Mouse (Mus musculus) frontal cortex, postnatal 14 days (tissue): ENCODE data around the gene Pax6.
A peak's percentile ranks its signal among the peaks of the same experiment; 100 is the strongest.

ENCODE experiments used
- DNase-seq, 2 experiments: peaks; one replicate each; pipeline ENCODE4 v3.0.0; 2022; ENCODE audit warnings: low spot score in 2 of 2

The Pax6 gene

DNA sequence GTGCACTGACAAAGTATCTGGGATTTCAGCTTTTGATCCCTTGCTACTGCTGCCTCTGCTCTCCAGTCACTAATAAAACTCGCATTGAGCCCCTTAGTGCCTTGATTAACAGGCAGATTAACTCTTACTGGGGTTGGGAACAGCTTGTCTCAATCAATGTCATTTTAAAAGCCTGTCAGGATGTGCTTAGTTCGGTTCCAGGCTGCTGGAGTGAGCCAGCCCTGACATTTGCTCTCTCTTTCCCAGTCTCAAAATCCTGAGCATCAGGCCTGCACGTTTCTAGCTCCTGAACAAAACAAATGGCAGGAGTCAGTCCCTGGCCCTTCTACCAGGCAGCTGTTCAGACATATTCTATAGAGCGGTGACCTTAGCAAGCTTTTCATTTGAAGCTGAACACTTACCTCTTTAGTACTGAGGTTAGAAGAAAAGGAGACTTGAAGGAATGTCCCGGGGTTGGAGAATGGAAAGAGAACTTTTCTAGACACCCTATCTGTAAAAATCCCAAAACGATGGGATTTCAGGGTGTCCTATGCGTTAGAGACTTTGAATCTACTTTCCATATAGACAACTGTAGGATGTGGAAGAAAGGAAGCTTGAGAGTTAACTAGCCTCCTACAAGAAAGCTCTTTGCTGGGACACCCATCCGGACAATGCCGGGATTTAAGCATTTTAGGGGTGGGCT, 2.6 kb downstream of the Pax6 start:
- no peak for DNase-seq

DNA sequence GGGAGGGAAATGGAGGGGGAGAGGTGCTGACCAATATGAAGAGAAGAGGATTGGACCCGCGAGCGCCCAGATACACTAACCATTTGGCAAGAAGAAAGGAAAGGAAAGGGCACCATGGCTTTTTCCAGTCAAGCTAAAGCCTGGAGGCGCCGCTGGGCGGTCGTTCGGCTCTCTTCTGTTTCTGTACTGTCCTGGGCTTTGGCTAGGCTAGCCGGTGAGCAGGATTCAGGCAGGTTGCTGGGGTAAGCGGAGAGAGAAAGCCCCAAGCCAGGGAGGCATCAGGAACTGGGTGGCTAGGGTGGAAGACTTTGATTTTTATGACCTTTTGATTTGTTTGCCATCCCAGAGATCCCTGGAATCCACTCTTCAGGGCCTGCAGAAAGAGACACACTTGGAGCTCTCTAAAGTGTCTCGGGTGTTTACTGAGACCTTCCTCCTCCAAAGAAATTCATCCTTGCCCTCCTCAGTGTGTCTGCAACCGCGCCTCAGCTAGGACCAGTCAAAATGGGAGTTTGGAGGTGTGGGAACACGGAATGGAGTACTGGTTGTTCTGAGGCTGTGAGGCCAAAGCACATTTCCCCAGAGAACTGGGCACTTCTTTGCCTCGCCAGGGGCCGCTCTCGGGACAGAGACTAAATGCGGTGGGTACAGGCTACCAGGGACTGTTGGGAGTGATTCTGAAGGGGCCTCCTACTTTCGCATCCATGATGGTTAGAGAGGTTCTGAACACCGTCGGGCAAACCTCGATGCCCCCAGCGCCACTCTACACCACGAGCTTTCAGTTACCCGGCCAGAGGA, 3.3 kb downstream of the Pax6 start:
- DNase-seq: no peak

DNA sequence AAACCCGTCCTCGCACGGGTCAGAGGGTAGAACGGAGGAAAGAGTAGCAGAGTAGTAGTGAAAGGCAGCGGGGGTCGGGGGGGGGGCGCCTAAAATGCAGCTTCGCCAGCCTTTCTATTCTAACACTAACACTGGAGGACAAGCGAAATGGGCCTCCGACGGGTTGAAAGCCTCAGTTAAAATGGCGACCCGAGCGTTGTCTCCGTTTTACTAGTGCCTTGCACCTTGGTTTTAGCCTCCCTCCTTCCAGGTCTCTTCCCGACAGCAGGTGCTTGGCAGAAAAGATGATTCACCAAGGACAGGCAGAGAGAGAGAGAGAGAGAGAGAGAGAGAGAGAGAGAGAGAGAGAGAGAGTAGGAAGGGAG, 3.9 kb downstream of the Pax6 start:
- no peak for DNase-seq

DNA sequence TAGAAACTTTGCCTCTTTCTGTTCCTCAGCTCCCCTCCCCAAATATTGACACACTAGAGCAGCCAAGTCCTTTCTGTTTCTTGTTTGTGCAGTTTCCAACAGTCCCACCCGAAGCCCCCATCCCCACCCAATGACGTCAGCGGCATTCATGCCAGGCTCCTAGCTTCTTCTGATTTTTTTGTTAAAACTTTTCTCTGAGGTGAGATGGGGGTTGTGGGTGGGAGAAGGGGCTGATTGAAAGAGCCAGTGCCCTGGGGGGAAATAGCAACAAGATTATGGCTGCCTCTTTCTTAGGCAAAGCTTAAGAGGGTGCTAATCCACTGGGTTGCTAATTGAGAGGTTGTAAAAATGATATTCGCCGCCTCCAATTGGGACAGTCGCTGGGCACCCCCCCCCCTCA, 4.4 kb downstream of the Pax6 start:
- no peak for DNase-seq

DNA sequence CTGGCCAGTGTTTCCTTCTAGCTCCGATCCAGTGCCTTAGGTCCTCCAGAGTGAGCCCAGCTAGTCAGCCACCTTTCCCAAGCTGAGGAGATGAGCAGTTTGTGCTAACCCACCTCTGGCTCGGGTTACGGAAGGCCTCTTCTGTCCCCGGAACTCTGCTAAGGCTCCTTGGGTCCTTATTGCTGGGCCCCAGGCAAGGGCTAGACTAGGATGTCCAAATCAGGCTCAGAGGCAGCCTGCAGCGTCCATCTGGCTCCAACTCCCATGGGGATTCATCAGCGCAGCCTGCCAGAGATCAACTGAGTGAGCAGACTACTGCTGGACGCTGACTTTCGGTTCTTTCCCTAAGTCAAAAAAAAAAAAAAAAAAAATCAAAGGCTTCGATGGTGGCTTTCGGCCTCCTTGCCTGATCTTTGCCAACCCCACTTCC, 4.9 kb downstream of the Pax6 start:
- DNase-seq: no peak

DNA sequence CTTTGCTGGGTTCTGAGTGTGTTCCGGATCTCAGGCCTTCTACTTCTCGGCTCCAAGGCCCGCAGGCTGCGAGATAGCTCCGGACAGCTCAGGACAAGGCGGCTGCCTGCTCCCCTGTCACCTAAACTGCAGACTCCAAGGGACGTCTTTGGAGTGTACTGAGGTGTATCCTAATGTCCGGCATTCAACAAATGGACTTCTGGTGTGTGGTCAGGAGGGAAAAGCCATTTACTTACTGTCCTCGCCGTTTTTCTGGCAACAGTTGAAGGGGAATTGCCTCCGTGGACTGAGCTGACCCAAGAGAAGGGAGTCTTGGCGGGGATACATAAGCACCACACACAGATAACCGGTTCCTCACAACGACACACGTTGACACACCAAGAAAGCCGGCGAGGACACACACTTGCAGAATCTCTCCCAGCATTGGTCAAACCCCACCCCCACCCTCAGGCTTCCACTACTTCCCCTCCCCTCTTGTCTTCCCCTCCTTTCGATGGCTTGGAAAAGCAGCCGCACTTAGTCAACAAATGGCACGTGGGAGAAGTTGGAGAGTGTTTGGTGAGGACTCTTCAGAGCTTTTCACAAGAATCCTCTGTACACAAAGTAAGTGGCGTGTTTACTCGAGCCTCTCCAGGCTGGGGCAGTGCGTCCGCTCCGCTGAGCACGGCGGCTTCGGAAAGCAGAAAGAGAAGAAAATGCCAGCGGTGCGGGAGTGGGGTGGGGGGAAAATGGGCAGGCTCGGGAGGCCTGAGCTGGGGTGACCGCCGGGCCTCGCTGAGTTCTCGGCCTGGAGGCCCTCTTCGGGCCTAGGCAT, 5.6 kb downstream of the Pax6 start:
- no peak for DNase-seq

DNA sequence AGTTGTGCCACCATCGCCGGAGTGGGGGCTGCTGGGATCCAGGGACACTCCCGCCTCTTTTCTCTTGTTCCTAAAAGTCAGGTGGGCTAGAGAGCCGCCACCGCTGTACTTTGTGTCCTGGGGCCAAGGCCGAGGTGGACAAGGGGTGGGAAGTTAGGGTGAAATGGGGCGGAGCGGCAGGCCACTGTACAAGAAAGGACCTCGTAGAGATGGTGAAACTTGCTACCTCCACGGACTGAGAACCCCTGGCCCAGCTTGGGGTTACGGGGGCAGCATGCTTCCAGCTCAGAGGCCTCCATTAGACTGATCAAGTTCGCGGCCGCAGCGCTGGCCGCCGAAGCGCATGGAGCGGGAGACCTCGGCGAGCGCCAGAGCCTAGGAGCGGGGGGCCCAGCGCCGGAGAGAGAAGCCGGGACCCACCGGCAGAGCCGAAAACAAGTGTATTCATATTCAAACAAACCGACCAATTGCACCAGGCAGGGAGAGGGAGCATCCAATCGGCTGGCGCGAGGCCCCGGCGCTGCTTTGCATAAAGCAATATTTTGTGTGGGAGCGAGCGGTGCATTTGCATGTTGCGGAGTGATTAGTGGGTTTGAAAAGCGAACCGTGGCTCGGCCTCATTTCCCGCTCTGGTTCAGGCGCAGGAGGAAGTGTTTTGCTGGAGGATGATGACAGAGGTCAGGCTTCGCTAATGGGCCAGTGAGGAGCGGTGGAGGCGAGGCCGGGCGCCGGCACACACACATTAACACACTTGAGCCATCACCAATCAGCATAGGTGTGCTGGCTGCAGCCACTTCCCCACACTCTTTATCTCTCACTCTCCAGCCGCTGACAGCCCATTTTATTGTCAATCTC, 6.4 kb downstream of the Pax6 start:
- DNase-seq: peak; percentile 75 to 84

DNA sequence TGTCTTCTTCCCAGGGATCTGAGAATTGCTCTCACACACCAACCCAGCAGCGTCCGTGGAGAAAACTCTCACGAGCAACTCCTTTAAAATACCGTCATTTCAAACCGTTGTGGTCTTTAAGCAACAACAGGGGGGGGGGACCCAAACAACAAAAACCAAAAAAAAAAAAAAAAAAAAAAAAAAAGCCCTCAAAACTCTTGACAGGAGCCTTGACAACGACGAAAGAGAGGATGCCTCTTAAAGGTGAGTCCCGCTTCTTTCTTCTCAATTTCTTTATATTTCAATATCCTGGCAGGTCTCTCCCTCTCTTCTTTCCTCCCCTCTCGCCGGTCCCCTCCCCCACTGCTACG, 7.0 kb downstream of the Pax6 start:
- no peak for DNase-seq

DNA sequence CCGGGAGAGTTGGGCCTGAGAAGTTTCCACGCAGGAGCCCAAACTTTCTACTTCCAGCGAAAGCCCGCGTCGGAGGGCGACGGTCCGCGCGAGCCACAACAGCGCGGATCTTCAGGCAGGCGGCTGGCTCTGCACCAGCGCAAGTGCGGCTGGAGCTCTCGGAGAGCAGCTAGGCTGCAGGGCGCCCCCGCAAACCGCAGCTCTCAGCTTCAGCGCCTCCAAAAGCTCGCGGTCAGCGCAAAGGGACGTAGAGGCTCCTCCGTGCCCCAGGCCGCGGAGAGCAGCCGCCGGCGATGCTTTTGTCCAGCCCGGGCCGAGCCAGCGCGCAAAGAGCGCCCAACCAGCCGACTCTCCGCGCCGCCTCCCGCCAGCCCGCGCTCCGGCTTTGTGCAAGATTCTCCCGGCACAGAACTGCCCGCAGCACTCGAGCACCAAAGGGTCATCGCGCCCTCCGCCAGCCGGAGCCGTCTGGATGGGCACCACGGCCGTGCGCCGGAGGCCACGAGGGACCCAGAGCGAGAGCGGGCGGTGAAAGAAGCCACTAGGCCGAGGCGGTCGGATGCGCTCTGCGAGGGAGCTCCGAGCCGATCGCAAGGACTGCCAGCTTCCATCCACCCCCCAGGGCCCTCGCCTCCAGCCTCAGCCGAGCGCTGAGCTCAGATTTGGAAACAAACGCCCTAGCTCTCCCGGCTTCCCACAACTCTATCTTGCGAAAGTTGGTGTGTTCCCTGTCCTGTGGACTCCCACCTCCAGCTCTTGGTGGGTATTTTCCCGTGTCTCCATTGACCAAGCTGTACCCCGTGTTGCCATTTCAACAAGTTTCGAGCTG, 7.6 kb downstream of the Pax6 start:
- no peak for DNase-seq

DNA sequence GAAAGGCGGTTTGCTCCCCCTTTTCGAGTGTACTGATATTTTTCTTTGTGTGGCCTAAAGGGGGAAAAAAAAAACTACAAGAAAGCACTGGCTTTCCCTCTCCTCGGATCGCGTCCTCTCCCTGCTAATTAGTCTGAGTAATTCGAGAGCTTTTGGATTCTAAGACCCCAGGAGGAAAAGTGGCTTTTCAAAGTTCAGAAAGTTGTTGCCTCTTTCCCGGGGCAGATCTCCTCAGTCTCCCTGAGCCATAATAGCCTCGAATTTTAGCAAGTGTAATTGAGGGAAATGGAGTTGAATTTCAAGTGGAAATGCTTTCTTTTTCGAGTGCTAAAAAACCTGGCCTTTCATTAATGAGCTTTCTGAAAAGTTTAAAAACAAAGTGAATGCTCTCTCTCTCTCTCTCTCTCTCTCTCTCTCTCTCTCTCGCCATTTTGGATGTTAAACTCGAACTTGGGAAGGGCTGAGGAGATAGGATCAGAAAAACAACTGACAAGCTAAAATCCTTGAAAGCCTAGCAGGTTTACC, 8.3 kb downstream of the Pax6 start:
- no peak for DNase-seq

DNA sequence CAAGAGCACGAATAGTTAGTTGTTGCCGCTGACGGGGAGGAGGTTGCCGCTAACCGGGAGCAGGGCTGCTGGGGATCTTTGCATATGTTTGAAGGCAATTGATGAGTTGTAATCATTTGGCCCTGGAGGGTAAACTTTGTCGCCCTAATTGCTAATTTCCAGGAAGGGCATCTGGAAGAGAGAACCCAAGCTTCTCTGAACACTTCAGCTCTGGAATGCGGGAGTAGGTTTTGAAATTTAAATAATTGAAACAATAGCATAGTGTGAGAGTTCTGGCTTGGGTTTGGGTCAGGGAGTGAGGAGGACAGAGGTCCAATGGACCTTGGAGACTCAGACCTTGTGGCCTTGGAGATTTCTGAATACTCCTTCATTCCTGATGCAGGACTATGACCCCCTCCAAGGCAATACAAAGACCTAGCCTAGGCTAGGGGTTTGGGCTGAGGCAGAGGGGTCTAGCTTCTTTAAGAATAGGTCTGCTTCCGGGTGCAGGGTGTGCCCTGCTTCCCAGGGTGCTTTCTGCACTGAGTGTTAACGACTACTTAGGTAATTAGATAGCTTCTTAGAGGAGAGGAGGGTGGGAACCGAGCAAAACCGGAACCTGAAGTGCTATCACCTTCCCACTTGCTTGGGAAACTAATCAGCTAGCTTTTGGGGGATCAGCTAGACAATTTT, 8.9 kb downstream of the Pax6 start:
- DNase-seq: no peak

DNA sequence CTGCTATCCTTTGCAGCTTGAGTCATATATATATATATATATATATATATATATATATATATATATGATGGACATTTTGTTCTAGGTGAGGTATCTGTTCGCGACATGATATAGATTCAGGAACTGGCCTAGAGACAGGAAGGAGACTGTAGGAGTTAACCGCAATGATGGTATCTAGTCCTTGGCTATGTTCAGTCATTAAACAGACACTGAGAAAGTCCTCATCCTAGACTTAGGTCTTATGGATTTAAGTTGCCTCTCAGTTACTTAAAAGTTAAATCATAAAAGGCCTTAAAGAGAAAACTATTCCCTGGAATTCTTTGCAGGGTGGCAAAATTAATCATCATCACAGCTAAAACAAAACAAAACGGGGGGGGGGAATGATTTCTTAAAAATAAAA, 9.6 kb downstream of the Pax6 start:
- no peak for DNase-seq

DNA sequence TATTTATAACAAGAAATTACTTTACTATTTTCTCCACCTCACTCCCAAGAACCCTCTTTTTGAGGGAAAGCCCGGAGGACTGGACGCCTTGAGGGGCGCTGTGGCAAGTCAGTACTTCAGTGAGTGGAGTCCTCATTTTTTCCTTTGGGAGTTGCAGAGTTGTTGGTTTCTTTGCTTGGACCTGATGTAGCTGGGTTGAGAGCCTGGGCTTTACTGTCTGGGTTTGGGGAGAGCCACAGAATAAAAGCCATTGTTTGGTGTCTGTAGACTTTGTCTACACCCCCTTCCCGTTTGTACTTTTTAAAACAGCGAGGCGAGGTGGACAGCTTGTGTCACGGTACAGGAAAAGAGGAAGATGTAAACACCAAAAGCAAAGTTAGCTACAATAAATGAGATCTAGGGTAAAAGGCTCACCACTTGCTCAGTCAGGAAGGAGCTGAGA, 10.2 kb downstream of the Pax6 start:
- no peak for DNase-seq

DNA sequence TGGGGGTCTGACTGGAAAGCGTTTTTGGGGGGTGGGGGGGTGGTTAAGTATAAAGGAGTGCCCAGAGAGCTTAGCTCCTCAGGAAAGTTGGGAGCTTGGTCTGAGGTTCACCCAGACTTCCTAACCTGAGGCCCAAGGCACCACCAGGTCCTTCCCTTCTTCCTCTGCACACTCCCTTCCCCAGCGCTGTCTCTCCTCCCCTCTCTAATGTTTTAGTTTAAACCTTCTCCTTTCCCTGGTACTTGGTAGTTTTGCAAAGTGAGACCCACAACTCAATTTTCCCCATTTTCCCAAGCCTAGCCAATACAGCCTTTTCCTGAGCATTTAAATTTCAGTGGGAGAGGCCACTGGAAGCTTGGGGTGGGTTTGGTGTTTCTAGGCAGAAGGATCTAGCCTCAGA, 10.6 kb downstream of the Pax6 start:
- no peak for DNase-seq

DNA sequence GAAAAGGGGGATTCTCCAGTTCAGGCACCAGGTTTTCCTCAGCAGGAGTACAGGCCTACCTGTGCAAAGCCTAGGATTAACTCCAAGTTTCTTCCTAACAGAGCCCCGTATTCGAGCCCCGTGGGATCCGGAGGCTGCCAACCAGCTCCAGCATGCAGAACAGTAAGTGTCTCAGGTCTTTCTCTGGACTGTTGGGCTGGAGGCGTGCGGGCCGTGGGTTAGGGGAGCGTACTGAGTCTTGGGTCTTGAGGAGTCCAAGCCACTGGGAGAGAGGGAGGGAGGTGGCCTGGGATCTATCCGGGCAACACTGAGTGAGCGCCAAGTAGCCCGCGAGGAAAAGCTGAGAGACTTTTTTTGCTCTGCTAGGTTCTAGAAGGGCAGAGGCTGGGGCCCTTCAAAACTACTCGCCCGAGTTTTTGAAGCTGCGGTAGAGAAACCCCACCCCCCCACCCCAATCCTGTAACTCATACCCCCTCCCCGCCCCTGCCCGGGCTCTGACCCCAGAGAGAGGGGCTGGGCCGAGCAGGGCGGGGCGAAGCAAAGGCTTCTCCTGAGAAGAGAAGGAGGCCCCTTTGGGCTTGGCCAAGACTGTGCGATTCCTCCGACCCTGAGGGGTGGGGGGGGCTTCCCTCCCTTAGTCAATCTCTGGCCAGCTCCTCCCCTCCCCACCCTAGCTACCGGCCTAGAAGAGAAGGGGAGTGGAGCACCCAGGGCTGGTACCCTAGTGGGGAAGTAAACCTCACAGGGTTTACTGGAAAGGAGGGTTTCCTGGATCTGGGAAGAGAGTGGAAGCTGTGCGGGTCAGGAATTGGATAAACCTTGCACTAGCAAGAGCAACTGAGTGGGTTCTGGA, 11.7 kb downstream of the Pax6 start:
- no peak for DNase-seq

DNA sequence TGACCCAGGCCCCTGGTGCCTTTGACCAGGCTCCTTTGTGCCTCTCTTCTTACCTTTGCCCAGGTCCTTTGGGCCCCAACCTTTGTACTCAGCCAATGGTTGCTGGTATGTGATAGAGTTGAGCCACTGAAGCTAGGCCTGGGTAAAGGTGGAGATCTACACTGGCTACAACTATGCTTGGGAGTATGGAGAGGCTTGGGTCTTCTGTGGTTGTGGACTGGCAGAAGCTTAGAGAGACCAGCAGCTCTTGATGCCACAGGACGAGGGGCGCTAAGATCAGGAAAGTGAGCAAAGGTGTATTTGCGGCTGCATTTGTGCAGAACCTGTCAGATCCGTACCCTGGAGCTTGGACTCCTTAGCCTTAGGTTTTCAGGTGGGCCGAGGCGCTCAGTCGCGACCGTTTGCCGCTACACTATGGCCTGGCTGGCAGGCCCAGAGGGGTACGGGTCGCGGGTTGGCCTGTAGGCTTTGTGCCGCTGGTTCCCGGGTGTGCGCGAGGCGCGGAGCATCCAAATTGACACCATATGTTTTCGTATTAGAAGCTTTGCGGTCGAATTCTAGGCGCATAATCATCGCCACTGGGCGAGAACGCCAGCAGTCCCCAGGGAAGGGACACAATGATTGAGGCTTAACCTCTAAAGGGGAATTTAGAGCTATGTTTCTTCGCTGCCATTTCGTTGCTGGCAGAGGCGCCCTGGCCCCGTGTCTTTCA, 12.5 kb downstream of the Pax6 start:
- no peak for DNase-seq

DNA sequence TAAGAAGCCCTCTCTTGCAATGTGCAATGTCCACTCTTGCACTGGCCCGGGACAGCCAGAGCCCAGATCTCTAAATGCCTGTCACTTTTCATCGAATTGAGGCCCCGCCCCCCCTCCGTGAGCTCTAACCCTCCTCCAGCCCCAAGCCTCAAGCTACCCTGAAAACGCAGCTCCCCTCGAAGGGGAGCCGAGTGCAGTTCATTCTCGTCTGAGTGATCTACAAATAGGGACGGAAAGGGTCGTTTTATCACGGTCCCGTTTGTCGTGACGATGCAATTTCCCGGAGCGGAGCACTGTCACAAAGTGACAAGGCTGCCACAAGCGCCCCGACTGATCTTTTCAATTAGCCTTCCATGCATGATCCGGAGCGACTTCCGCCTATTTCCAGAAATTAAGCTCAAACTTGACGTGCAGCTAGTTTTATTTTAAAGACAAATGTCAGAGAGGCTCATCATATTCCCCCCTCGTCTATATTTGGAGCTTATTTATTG, 13.4 kb downstream of the Pax6 start:
- DNase-seq: no peak

DNA sequence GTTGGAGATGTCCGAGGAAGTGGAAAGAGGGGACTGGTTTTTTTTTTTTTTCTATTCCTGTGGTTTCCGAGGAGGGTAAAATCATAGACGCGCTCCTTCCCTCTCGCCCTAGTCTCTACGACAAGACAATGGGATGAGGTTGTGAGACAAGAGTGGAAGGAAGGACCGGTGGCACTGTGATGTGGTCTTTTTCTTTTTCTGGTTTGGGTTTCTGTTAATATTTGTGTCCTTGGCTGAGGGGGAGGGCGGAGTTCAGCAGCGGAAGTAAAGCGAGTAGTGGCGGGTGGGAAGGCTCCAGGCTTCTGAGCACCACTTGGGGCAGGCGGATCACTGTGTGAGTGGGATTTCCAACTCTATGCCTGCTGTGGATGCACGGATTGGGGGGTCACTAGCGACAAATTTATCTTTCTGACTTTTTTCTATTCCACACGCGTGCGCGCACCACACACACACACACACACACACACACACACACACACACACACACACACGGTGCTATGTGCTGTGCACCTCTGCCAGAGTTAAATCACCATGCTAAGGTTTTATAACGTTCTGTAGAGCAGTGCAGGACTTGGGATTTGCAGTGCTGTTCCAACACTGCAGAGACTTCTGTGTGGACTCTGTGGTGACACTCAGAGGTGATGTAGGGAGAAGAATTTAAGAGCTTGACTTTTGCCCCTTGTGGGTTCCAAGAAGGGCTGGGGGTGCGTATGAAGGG, 14.1 kb downstream of the Pax6 start:
- DNase-seq: no peak
